Mouse (Mus musculus) embryonic fibroblast, embryonic 13.5 days (primary cell): ENCODE measurements around the gene Mut.

ENCODE experiments used
- CTCF ChIP-seq: IDR thresholded peaks from 2 replicates; pipeline ENCODE4 v1.5.1; 2011; ENCODE audit warnings: mild to moderate bottlenecking, control low read depth, low read length, moderate library complexity, borderline replicate concordance; ENCODE audit not compliant: insufficient read depth
- POLR2A ChIP-seq: IDR thresholded peaks from 2 replicates; pipeline ENCODE4 v1.6.1; 2011; ENCODE audit warnings: low read depth, mild to moderate bottlenecking, control low read depth, low read length, moderate library complexity

DNA sequence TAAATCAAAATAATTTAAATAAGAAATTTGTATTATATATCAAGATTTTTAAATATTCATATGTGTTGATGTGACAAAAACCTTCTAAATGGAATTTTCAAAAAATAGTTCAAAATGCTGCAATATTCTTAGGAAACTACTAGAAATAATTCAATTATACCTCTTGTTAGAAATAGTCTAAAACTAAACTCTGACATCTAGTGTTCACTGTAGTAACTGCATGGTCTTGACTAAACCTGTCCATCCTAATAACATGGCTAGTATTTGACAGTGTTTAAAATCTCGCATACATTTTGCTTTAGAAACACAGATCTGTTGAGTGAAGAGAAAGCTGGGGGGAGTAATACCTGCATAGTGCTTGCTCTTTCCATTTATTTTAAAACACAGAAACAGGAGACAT is 37.6 kb upstream of the Mut start:
- TF ChIP-seq CTCF: no peak
- TF ChIP-seq POLR2A: no peak
